Mouse (Mus musculus) cerebellum, postnatal 36 days (tissue): Measurements from ENCODE around the gene Tns2.

Experiments
- DNase-seq, 2 experiments: peaks; one replicate each; pipeline ENCODE4 v3.0.0; 2021 to 2022; ENCODE audit warnings: mixed read lengths in 2 of 2

The Tns2 gene

GRCm38 (mm10) chr15:102110701-102111494 lies 10.7 kb downstream of the Tns2 start:
- DNase-seq = peak in 1 of 2 experiments; percentile 11

DNA sequence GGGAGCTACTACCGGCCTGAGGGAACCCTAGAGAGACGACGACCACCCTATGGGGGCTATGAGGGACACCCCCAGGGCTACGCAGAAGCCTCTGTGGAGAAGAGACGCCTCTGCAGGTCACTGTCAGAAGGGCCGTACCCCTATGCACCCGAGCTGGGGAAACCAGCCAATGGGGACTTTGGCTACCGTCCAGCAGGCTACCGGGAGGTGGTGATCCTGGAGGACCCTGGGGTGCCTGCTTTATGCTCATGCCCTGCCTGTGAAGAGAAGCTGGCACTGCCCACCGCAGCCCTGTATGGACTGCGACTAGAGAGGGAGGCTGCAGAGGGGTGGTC lies 11.2 kb downstream of the Tns2 start:
- DNase-seq = peak in 1 of 2 experiments; percentile 18

DNA sequence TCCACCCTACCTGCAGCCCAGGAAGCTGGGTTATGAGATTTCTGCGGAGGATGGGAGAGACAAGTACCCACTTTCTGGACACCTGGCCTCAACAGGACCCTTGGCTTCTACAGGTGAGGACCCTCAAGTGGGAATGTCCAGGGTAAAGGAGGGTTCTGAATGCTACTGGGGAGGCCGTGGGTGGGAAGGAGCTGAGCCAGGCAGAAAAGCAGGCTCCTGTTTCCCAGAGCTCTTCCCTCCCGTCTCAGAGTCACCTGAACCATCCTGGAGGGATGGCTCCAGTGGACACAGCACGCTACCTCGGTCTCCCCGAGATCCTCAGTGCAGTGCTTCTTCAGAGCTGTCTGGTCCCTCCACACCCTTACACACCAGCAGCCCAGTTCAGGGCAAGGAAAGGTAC lies 12.0 kb downstream of the Tns2 start:
- no peak for DNase-seq

GRCm38 (mm10) chr15:102112827-102113226 lies 12.6 kb downstream of the Tns2 start:
- DNase-seq = peak in 1 of 2 experiments; percentile 9

GRCm38 (mm10) chr15:102113674-102114073 lies 13.5 kb downstream of the Tns2 start:
- DNase-seq = no peak

DNA sequence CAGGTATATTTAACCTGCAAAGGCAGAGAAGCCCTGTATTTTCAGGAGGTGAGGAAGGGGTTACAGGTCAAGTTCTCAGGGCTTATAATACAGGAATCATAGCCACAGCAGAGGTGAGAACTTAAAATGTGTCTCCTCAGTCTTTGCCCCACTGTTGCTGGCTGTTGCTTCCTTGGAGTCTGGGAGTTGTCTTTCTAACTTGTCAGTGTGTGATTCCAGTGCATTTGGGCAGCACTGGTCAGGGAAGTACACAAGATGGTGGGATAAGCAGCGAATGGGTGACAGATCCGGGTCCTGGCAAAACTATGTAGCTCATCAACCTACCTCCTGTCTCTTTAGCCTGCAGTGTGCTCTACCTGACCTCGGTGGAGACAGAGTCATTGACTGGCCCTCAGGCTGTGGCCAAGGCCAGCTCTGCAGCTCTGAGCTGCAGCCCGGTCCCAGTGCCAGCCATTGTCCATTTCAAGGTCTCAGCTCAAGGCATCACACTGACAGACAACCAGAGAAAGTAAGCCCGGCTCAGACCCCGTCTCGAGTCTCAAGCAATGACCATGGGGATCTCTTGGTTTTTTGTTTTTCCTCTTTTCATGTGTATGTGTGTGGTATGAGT lies 14.5 kb downstream of the Tns2 start:
- DNase-seq = peak in 1 of 2 experiments; percentile 7

GRCm38 (mm10) chr15:102115731-102116231 lies 15.6 kb downstream of the Tns2 start:
- peak in 1 of 2 experiments; percentile 38 for DNase-seq

GRCm38 (mm10) chr15:102116753-102117415 lies 16.7 kb downstream of the Tns2 start:
- DNase-seq = peak in 1 of 2 experiments; percentile 16

- peak in 1 of 2 experiments; percentile 44 for DNase-seq
These were observed 17.5 kb downstream of the Tns2 start for GRCm38 (mm10) chr15:102117461-102118443.

DNA sequence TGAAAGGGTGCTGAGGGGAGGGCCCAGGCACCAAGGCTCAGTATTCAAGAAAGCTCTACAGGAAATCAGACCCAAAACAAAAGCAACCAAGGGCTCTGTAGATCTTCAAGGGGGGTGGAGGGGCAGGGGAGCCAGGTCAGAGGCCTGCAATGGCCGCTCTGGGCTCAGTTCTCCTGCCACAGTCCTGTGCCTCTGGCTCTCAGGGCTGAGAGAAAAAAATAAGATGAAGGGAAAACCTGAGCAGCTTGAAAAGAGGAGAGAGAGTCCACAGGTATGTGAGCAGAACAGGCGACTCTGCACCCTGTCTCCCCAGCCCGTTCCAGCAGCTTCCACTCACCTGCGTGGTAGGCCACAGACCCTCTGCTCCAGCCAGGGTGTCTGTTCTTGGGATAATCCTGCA lies 18.4 kb downstream of the Tns2 start:
- peak in 1 of 2 experiments; percentile 7 for DNase-seq

- DNase-seq = peak in 1 of 2 experiments; percentile 49
These were observed 19.1 kb downstream of the Tns2 start for GRCm38 (mm10) chr15:102119121-102119830.

DNA sequence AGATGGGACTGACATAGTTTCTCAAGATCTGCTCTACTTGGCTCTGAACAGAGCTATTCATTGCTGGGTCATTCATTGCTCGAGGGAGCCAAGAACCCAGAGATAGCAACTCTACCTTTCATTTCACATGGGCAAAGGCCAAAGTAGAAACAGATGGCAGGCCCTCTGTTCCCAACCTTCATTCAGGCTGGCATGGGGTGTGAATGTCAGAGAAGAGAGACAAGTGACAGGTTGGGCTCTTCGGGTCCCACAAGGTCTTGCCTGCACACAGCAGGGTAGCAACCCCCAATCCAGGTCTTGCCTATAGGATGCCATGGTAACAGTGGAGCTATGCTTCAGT lies 19.6 kb downstream of the Tns2 start:
- peak; percentile 79 to 88 for DNase-seq

DNA sequence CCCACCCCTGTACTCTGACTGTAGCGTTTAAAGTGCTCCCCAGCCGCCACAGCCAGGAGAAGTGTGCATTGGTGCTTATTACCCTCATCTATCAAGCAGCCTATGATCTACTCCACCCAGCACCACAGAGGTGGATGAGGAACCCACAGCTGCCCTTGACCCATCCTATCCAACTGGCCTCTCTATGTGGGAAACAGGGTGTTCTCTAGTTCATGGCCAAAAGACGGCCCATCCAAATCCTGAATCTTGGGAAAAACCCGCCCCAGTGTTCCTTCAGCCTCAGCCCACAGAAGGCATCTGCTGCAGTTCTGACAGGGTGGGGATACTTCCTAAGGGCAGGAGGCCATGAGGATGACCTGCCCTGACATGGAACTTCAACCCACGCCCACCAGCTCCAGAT lies 20.3 kb downstream of the Tns2 start:
- DNase-seq = no peak

DNA sequence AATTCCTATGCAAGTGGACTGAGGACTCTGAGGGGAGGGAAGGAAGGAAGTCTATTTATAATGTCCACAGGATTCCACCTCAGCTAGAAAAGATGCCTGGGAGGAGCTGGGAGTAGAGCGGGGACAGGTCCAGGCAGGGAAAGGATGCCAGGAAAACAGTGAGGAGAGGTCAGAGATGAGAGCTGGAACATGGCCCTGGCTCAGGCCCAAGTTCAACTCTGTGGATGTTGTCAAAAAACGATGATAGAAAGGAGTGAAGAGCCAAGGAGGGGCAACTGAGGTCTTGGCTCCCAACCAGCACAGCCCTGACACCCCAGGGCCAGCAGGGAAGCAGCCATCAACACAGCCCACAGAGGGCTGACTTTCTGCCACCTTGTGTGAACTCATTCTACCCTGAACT lies 26.1 kb downstream of the Tns2 start:
- peak; percentile 67 to 77 for DNase-seq

GRCm38 (mm10) chr15:102133314-102133713 lies 33.1 kb downstream of the Tns2 start:
- DNase-seq = no peak

GRCm38 (mm10) chr15:102134709-102135108 lies 34.5 kb downstream of the Tns2 start:
- DNase-seq = no peak

- DNase-seq = no peak
These were observed 35.4 kb downstream of the Tns2 start for GRCm38 (mm10) chr15:102135522-102136128.

GRCm38 (mm10) chr15:102136129-102136758 lies 36.0 kb downstream of the Tns2 start, which contains the start of gene Spryd3:
Gene Spryd3, minus strand, starts transcription at chr15:102136234.
- DNase-seq = peak; percentile 98 to 99

DNA sequence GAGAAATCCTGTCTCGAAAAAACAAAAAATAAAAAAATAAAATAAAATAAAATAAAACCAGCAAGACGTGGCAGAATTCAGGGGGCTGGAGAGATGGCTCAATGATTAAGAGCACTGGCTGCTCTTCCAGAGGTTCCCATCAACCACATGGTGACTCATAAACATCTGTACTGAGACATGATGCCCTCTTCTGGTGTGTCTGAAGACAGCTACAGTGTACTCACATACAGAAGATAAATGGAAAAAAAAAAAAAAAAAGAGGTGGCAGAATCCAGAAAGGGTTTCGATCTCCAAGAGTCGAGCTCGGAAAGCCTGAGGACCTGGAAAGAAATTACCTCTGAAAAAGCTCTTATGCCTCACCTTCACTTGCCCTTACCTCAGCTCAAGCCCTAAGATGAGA lies 40.9 kb downstream of the Tns2 start:
- no peak for DNase-seq
